Mouse (Mus musculus) liver, embryonic 14.5 days (tissue): ENCODE results near the gene Aldh3b1.

ENCODE experiments used
- CTCF ChIP-seq: IDR thresholded peaks from 2 replicates; pipeline ENCODE4 v1.5.1; 2016; ENCODE audit warnings: antibody characterized with exemption, low read depth, control low read depth
- EP300 ChIP-seq: IDR thresholded peaks from 2 replicates; pipeline ENCODE4 v1.6.1; 2016; ENCODE audit warnings: antibody characterized with exemption, low read depth

GRCm38 (mm10) chr19:3919928-3920327 lies 9.7 kb downstream of the Aldh3b1 start:
- TF ChIP-seq CTCF (no peak), EP300 (no peak)
